Mouse (Mus musculus): ENCODE results near the gene Ctsa. TPM values are rescaled to one million over a fixed set of nuclear protein-coding genes. Genes with fewer than 3 reads are reported as not detected.
A peak's percentile ranks its signal among the peaks of the same experiment; 100 is the strongest.
"Not testable (repeated sequence)": the region's sequence is repeated elsewhere in the genome, so short reads cannot be mapped to it uniquely, and the experiment has no call there.

Ctsa gene
- polyA plus RNA-seq, 1 experiment from 2014 or later = 101 TPM

- no peak for ATAC-seq (replicated peaks)
- Histone ChIP-seq H3K4me3 (no peak overlapping the region), H3K36me3 (replicated peaks) (peaks cover 25% of the 10 kb centered on the region), H3K9me3 (no peaks in the 10 kb centered on the region), H3K27ac (no peak overlapping the region), H3K4me1 (peaks cover 3% of the 10 kb centered on the region; the same call in 1 of the 2 replicates), H3K4me2 (no peak overlapping the region), H3K27me3 (replicated peaks) (no peaks in the 10 kb centered on the region), H3K9ac (no peak overlapping the region)
- WGBS = 81% methylated on average over 3 of the region's 3 CpGs
Measured at GRCm38 (mm10) chr2:164793236-164793635, 39.4 kb upstream of the Ctsa start.

DNA sequence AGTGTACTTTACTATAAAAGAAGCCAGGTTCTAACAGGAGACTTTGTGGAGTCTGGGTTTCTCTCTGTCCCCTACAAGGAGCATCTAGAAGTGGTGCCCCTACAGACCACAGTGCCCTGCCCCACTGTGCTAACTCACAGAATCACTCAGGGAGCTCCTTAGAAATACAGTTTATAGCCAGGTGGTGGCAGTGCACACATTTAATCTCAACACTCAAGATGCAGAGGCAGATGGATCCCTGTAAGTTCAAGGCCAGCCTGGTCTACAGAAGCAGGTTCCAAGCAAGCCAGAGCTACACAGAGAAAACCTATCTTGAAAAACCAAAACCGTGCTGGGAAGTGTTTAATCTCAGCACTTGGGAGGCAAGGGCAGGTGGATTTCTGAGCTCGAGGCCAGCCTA is 38.9 kb upstream of the Ctsa start:
- WGBS = 97% methylated on average over 2 of the region's 2 CpGs
- H3K9me3 ChIP-seq = no peaks in the 10 kb centered on the region
- peaks cover 26% of the 10 kb centered on the region for H3K36me3 ChIP-seq (replicated peaks)

GRCm38 (mm10) chr2:164794293-164794692 is 38.4 kb upstream of the Ctsa start:
- H3K4me2 ChIP-seq = no peak overlapping the region
- 33% methylated on average over 5 of the region's 5 CpGs for WGBS
- no peak overlapping the region for H3K9ac ChIP-seq
- no peak for ATAC-seq (replicated peaks)
- H3K9me3 ChIP-seq = no peaks in the 10 kb centered on the region
- H3K4me1 ChIP-seq = no peaks in the 10 kb centered on the region
- 0 out of 2 replicates have a peak overlapping the region, but pooled peaks have one; percentile 31 for H3K27ac ChIP-seq
- no peak overlapping the region for H3K4me3 ChIP-seq
- H3K27me3 ChIP-seq (replicated peaks) = no peaks in the 10 kb centered on the region
- peaks cover 26% of the 10 kb centered on the region for H3K36me3 ChIP-seq (replicated peaks)

More for the DNA sequence above, 38.9 kb upstream of the Ctsa start:
- H3K4me2 ChIP-seq = no peak overlapping the region
- no peak overlapping the region for H3K27ac ChIP-seq
- H3K9ac ChIP-seq = no peak overlapping the region
- no peaks in the 10 kb centered on the region; the same call in 1 of the 2 replicates for H3K4me1 ChIP-seq
- H3K27me3 ChIP-seq (replicated peaks) = no peaks in the 10 kb centered on the region
- no peak for ATAC-seq (replicated peaks)
- H3K4me3 ChIP-seq = no peak overlapping the region

DNA sequence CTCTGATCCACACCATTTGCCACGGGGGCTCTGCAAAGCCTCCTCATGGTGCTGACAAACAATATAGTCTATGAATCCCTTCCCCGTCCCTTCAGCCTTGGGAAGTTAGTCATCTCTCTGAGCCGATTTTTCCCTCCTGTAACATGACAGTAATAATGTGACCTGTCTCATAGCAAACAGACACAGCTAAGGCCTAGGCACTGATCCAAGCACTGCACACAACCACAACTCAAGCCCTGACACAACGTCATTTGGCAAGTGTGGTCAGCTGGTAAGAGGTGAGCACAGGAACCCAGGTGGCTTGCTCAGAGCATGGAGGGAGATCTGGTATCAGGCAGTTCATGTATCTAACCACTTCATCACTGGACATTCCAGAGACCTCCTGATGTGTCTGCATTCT is 36.8 kb upstream of the Ctsa start:
- Histone ChIP-seq H3K27me3 (replicated peaks) (no peaks in the 10 kb centered on the region), H3K4me3 (no peak overlapping the region), H3K9me3 (no peaks in the 10 kb centered on the region), H3K4me2 (no peak overlapping the region), H3K27ac (no peak overlapping the region), H3K9ac (no peak overlapping the region), H3K36me3 (replicated peaks) (peaks cover 26% of the 10 kb centered on the region), H3K4me1 (no peaks in the 10 kb centered on the region)
- 85% methylated on average over 4 of the region's 4 CpGs for WGBS
- no peak for ATAC-seq (replicated peaks)

DNA sequence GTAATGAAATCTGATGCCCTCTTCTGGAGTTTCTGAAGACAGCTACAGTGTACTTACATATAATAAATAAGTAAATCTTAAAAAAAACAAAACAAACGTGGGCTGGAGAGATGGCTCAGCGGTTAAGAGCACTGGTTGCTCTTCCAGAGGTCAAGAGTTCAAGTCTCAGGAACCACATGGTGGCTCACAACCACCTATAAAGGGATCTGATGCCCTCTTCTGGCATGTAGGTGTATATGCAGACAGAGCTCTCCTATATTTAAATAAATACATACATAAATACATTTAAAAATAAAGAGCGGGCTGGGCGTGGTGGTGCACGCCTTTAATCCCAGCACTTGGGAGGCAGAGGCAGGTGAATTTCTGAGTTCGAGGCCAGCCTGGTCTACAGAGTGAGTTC is 34.1 kb upstream of the Ctsa start:
- not testable (repeated sequence) for H3K27ac ChIP-seq; H3K9ac ChIP-seq; H3K27me3 ChIP-seq (replicated peaks); H3K4me2 ChIP-seq; H3K4me3 ChIP-seq; ATAC-seq (replicated peaks); H3K4me1 ChIP-seq; H3K9me3 ChIP-seq
- peaks cover 20% of the 10 kb centered on the region for H3K36me3 ChIP-seq (replicated peaks)
- WGBS = 89% methylated on average over 6 of the region's 6 CpGs

DNA sequence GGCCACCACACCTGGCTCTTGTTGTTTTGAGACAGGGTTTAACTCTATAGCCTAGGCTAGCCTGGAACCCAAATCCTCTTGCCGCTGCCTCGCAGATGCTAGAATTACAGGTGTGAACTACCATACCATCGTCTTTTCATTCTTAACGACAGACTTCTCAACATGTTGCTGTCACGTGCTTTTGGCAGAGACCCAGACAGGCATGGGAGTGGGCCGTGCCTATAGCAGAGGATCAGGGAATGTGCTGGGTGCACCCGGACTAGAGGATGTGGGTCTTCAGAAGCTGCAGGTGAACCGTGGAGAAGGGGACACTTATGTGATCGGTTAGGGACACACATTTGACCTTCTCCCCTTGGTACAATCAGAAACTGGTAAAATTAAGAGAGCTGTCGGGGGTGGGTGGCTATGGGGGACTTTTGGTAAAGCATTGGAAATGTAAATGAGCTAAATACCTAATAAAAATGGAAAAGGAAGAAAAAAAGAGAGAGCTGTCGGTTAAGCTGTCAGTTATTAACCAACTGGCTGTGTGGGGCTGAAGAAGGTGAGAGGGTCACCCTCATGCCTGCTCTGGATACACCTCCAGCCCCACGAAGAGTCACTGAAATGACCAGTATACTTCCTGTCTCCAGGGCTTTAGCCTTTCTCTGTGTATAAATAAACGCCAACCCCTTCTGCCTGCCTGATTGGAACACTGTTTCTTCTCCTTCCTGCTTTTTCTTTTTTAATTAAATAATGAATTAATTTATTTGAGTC is 32.2 kb upstream of the Ctsa start:
- 94% methylated on average over 13 of the region's 13 CpGs for WGBS
- no peak overlapping the region for H3K9ac ChIP-seq
- H3K27ac ChIP-seq = no peak overlapping the region
- ATAC-seq (replicated peaks) = no peak
- H3K4me2 ChIP-seq = no peak overlapping the region
- H3K36me3 ChIP-seq (replicated peaks) = peaks cover 14% of the 10 kb centered on the region; the same call in 1 of the 2 replicates
- no peaks in the 10 kb centered on the region for H3K27me3 ChIP-seq (replicated peaks)
- peaks cover 15% of the 10 kb centered on the region for H3K4me1 ChIP-seq
- H3K4me3 ChIP-seq = no peak overlapping the region
- no peaks in the 10 kb centered on the region for H3K9me3 ChIP-seq

- ATAC-seq (replicated peaks) = no peak
- no peaks in the 10 kb centered on the region for H3K27me3 ChIP-seq (replicated peaks)
- H3K27ac ChIP-seq = no peak overlapping the region
- H3K4me2 ChIP-seq = peak overlapping the region; percentile 63
- no peaks in the 10 kb centered on the region for H3K9me3 ChIP-seq
- peak overlapping the region; percentile 73 for H3K4me3 ChIP-seq
- no peaks in the 10 kb centered on the region; the same call in 1 of the 2 replicates for H3K36me3 ChIP-seq (replicated peaks)
- peaks cover 33% of the 10 kb centered on the region for H3K4me1 ChIP-seq
- H3K9ac ChIP-seq = peak overlapping the region; percentile 67; the same call in 1 of the 2 replicates
- 93% methylated on average over 16 of the region's 16 CpGs for WGBS
Measured at GRCm38 (mm10) chr2:164803201-164803920, 29.3 kb upstream of the Ctsa start.

DNA sequence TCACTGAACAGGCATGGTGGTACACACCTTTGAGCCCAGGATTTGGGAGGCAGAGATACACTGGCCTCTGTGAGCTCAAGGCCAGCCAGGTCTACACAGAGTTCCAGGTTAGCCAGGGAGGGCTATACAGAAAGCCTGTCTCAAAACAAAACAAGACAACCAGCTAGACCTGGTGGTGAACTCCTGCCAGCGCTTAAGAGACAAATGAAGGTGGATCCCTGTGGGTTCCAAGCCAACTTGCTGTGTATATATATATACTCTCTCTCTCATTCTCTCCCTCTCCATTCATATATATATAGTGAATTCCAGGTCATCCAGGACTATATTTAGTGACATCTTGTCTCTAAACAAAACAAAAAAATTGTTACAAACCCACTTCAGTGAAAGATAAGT is 28.8 kb upstream of the Ctsa start:
- Histone ChIP-seq H3K27ac (peak overlapping the region; percentile 82; the same call in 1 of the 2 replicates), H3K27me3 (replicated peaks) (no peaks in the 10 kb centered on the region), H3K4me2 (peak overlapping the region; percentile 63), H3K4me1 (peaks cover 33% of the 10 kb centered on the region), H3K9me3 (no peaks in the 10 kb centered on the region), H3K9ac (peak overlapping the region; percentile 67), H3K4me3 (peak overlapping the region; percentile 73), H3K36me3 (replicated peaks) (no peaks in the 10 kb centered on the region; the same call in 1 of the 2 replicates)
- no peak for ATAC-seq (replicated peaks)
- 68% methylated on average over 1 of the region's 1 CpGs for WGBS

DNA sequence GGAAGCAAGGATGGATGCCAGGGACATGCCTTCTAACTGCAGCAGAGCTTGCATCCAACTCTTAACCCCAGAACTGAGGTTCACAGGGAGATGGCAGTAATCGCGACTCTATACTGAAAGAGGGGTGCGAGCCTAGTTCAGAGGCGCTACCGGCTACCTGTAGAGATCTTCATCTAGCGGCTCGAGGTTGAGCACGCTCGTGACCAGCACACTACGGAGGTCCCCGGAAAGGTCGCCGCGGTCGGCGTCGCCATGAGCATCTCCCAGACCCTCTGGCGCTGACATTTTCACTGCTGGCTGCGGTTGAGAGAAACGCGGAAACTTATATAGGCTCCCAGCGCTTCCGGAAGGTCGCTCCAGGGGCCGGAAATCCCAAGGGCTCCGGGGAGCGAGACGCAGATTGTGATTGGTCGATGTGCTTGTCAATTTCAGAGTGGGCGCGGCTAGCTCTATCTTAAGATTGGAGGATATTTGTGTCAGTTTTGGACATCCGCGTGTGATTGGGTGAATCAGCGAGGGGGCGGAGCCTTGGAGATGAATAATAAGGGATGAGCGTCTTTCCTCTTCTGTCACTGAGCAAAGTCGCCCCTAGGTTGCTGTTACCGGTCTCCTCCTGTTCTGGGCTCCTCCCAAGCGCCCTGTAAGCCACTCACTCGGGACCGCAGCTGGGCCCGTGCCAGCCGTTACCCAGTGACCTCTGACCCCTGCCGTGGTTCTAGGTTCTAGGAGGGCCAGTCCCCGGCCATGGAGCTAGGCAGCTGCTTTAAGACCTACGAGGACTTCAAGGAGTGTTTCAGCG is 27.9 kb upstream of the Ctsa start, which contains the start of the genes Acot8 and Zswim3:
Acot8 (minus strand) TSS at position 350 of the 799 bp plus-strand sequence.
Zswim3 (plus strand) TSS at position 566 of the 799 bp plus-strand sequence.
- peaks cover 33% of the 10 kb centered on the region for H3K4me1 ChIP-seq
- H3K4me3 ChIP-seq = peak within 1 kb of the TSS; percentile 73
- H3K27me3 ChIP-seq (replicated peaks) = no peaks in the 10 kb centered on the region
- no peaks in the 10 kb centered on the region; the same call in 1 of the 2 replicates for H3K36me3 ChIP-seq (replicated peaks)
- under 1% methylated on average over 47 of the region's 47 CpGs for WGBS
- H3K4me2 ChIP-seq = peak within 1 kb of the TSS; percentile 73
- peak within 1 kb of the TSS; percentile 79 for H3K9ac ChIP-seq
- H3K27ac ChIP-seq = peak within 1 kb of the TSS; percentile 85
- no peaks in the 10 kb centered on the region for H3K9me3 ChIP-seq
- ATAC-seq (replicated peaks) = peak; percentile 96

DNA sequence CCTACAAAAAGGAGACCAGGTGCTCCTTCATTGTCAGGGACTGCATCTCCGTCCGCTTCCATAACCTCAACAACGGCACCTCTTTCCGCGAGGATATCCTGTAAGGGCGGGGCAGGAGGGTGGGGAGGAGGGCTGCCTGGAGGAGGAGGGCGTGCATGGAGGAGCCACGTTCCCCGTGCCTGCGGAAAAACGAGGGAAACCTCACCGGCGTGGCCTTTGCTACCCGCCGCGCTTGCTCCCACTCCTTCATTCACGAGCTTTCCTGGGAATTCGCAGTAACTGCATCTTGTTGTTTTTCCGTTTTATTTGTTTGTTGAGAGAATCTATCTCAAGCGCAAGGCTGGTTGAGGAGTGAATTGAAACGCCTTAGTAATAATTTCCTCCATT is 27.3 kb upstream of the Ctsa start:
- Histone ChIP-seq H3K4me3 (peak overlapping the region; percentile 73), H3K4me2 (peak overlapping the region; percentile 73), H3K9ac (peak overlapping the region; percentile 79), H3K27ac (peak overlapping the region; percentile 85), H3K4me1 (peaks cover 33% of the 10 kb centered on the region), H3K36me3 (replicated peaks) (no peaks in the 10 kb centered on the region; the same call in 1 of the 2 replicates), H3K9me3 (no peaks in the 10 kb centered on the region), H3K27me3 (replicated peaks) (no peaks in the 10 kb centered on the region)
- 3% methylated on average over 21 of the region's 21 CpGs for WGBS
- ATAC-seq (replicated peaks) = peak; percentile 61

DNA sequence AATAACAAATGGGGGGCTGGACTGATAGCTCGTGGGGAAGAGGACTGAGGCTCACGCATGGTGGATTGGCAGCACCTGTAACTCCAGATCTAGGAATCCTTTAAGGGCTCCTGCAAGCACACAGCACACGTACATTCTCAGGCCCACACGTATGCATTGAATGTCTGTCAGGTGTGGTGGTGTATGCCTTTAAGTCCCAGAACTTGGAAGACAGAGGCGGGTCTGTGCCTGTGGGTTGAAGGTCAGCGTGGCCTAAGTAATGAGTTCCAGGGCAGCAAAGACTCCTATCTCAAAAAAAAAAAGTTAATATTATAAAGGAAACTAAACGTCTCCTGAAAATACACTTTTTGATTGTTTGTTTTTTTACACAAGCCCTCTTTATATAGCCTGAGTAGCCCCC is 26.1 kb upstream of the Ctsa start:
- H3K27ac ChIP-seq = no peak overlapping the region
- H3K4me1 ChIP-seq = peaks cover 33% of the 10 kb centered on the region
- 85% methylated on average over 7 of the region's 7 CpGs for WGBS
- H3K27me3 ChIP-seq (replicated peaks) = no peaks in the 10 kb centered on the region
- no peak for ATAC-seq (replicated peaks)
- no peaks in the 10 kb centered on the region for H3K36me3 ChIP-seq (replicated peaks)
- H3K4me2 ChIP-seq = peak overlapping the region; percentile 73; the same call in 1 of the 2 replicates
- H3K9ac ChIP-seq = no peak overlapping the region
- no peaks in the 10 kb centered on the region for H3K9me3 ChIP-seq
- H3K4me3 ChIP-seq = no peak overlapping the region

DNA sequence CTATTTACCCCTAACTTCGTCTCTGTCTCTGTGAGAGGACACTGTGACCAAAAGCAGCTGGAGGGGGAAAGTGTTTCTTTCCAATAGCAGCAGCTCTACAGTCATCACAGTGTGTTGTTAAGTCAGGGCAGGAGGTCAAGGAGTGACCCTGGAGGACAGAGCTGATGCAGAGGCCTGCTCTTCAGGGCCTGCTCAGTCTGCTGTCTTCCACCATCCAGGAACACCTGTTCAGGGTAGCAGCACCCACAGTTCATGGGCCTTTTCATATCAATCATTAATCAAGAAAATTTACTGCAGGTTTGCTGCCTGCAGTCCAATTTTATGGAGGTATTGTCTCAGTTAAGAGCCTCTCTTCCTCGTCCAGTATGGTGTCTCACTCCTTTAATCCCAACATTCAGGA is 19.1 kb upstream of the Ctsa start:
- no peaks in the 10 kb centered on the region for H3K27me3 ChIP-seq (replicated peaks)
- 0 out of 2 replicates have a peak, but pooled peaks cover 3% of the 10 kb centered on the region for H3K36me3 ChIP-seq (replicated peaks)
- no peak overlapping the region for H3K9ac ChIP-seq
- H3K4me1 ChIP-seq = no peaks in the 10 kb centered on the region
- H3K4me2 ChIP-seq = no peak overlapping the region
- no peak overlapping the region for H3K4me3 ChIP-seq
- no peak for ATAC-seq (replicated peaks)
- WGBS = 50% methylated on average over 2 of the region's 2 CpGs
- H3K9me3 ChIP-seq = no peaks in the 10 kb centered on the region
- H3K27ac ChIP-seq = no peak overlapping the region

Measured in midbrain, embryonic 15.5 days (tissue).